Mouse (Mus musculus) cortical plate, adult 2 months (tissue): ENCODE measurements around the gene Pla2g4d.

Source experiments
- CTCF ChIP-seq: fragments of 200-500 bp; IDR thresholded peaks from 2 replicates; pipeline ENCODE4 v1.5.1; 2011; ENCODE audit warnings: mild to moderate bottlenecking, control low read depth, low read length; ENCODE audit not compliant: insufficient read depth; ENCODE audit errors: extremely low read depth
- POLR2A ChIP-seq: fragments of 200-500 bp; IDR thresholded peaks from 2 replicates; pipeline ENCODE4 v1.6.1; 2011; ENCODE audit warnings: mild to moderate bottlenecking, low read length, control low read depth; ENCODE audit not compliant: insufficient read depth; ENCODE audit errors: extremely low read depth

DNA sequence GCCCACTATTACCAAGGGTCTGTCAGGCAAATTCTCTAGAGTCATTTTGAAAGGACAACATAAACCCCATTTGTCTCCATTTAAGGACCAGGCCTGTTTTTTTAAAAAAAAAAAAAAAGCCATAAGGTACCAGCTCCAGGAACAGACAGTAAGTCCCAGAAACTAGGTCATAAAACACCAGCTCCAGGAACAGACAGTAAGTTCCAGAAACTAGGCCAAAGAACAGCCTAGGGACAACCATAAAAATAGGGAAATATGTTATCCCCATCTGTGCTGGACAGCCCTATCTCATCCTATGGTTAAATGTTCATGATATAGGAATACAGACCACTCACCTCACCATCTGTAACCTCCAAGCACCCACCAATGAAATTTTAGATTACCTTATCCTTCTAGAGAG is 32.7 kb downstream of the Pla2g4d start:
- TF ChIP-seq POLR2A (no peak), CTCF (no peak)
